Mouse (Mus musculus) C2C12 (cell line): ENCODE results near the gene Shld1.

Experiments
- CTCF ChIP-seq: IDR thresholded peaks from one replicate; pipeline ENCODE4 v1.5.1; 2011; ENCODE audit not compliant: control insufficient read depth, insufficient read depth, insufficient read length
- MYOG ChIP-seq: IDR thresholded peaks from one replicate; pipeline ENCODE4 v1.6.1; 2011; ENCODE audit not compliant: control insufficient read depth, insufficient read length; ENCODE audit errors: extremely low read depth
- USF1 ChIP-seq: IDR thresholded peaks from one replicate; pipeline ENCODE4 v1.6.1; 2011; ENCODE audit warnings: low read depth, mild to moderate bottlenecking, control low read depth, moderate library complexity

- TF ChIP-seq USF1 (no peak), CTCF (no peak), MYOG (no peak)
Measured at GRCm38 (mm10) chr2:132746108-132746507, 59.4 kb downstream of the Shld1 start.
